Mouse (Mus musculus): Measurements from ENCODE around the gene Sh3d19.

DNA sequence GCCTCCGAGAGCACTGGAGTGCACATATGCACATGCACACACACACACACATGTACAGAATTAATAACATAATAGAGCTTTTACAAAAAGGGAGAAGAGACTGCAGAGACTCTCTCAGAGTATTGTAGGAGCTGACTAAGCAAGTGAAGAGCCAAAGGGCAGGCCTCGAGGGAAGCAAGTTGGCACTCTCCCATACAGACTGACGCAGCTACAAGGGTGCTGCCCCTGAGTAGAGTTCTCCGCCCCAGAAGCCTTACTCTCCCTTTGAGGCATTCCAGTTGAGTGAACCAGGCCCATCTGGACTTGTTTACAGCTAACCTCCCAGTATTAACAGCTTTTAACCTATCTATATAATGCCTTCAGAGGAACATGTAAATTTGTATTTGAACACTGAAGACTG is 85.8 kb downstream of the Sh3d19 start:
- TF ChIP-seq MAX (IDR thresholded peaks at IDR 0.05) (no peak), FOSL1 (IDR thresholded peaks at IDR 0.05; ENCODE audit: insufficient read depth, low read length, poor library complexity, severe bottlenecking) (no peak), CTCF (IDR thresholded peaks at IDR 0.05; ENCODE audit: control insufficient read depth, insufficient read depth, insufficient read length) (no peak), MYOD1 (IDR thresholded peaks at IDR 0.05; ENCODE audit: control insufficient read depth, insufficient read length, low read depth) (no peak), MYOG (IDR thresholded peaks at IDR 0.05; ENCODE audit: control insufficient read depth, extremely low read depth, insufficient read length) (no peak)

All from C2C12 (cell line).